ENCODE assay signal across 8 mouse cellular contexts in the genomic region with DNA sequence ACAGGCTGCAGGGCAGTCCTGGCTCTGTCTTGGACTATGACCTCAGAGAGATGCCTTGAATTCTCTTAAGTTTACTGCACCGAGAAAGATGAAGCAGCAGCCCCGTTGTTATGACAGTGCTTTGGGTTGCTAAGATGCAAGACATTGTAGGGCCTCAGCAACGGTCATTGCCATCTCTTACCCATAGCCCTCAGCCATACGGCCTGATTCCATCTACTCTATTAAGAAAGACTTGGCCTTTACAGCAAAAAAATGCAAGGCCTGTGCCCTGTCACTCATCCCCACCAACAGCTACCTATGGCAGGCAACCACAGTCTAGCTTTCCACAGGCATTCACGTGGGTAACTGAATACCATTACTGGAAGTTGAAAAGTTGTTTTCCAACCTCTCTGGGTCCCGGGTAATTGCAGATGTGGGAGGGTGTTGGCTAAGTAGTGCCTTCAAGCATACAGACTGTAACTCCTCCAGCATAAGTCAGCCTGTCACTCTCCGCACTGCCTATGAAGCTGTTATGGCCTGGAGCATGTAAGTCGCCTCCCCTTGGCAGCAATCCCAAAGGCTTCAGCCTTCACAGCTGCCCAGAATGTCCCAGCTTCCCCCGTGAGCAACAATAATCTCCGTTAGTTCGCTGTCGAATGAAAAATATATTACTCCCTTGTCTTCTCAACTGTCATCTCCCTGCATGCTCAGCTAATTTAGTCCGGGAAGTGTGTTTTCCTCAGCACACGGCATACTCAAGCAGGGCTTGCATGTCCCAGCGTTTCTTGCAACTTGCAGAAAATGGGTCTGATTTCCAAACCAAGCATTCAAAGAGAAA.
DNase-seq lines count a peak whose midpoint lies in the region.

No protein-coding gene starts in this region.

- intact Hi-C loops in left cerebral cortex, postnatal 4 days (cut with DNase I): loop anchor here (1.0 to 5.0 kb wide), 2 partner anchors 62 to 652 kb away; no protein-coding TSS in a partner anchor

- peak; percentile 13 to 23 for DNase-seq in cerebellum, postnatal 25 days
- DNase-seq in cerebellum, adult 8-10 months: no peak
- DNase-seq in retina, postnatal 1 day: peak; percentile 62
- DNase-seq in retina, embryonic 14.5 days (ENCODE audit: low spot score): no peak
- DNase-seq in heart, postnatal 4 days: peak; percentile 70
- DNase-seq in left cerebral cortex, postnatal 4 days: peak; percentile 54
- peak; percentile 21 for DNase-seq in skeletal muscle tissue, adult 2 months (ENCODE audit: low read depth, low spot score)
- no peak for DNase-seq in natural killer cell, adult 2 months (ENCODE audit: low spot score in 2 of 2)

Comparison
In these comparisons a context has a peak if more than half of its experiments do, and no peak if none do; other contexts are left out.
1. DNase-seq: peak in cerebellum, postnatal 25 days (2 of 2), retina, postnatal 1 day (single experiment), heart, postnatal 4 days (single experiment), left cerebral cortex, postnatal 4 days (single experiment) and skeletal muscle tissue, adult 2 months (single experiment); none in cerebellum, adult 8-10 months (single experiment), retina, embryonic 14.5 days (single experiment) and natural killer cell, adult 2 months (0 of 2).